Mouse (Mus musculus) hindbrain, embryonic 11.5 days (tissue): Measurements from ENCODE around the gene Zfp786. TPM values are rescaled to one million over a fixed set of nuclear protein-coding genes. Genes with fewer than 3 reads are reported as not detected.

Experiments used
- ATAC-seq: fragments of 200-750 bp; cut with Nextera tagmentation; 2 replicates; pipeline ENCODE4 v1.8.0; 2017; ENCODE audit warnings: mild to moderate bottlenecking, moderate TSS enrichment, moderate library complexity; ENCODE audit not compliant: low FRiP score
- DNase-seq: peaks from one replicate; pipeline ENCODE4 v3.0.0-alpha.2; 2015; ENCODE audit warnings: low spot score
- H3K27ac ChIP-seq: fragments of 300-500 bp; sonication (generic); 2 replicates; pipeline ENCODE4 v1.5.1; 2014; ENCODE audit warnings: mild to moderate bottlenecking, low read depth, low read length
- H3K27me3 ChIP-seq: fragments of 300-500 bp; sonication (generic); 2 replicates; pipeline ENCODE4 v1.6.1; 2014; ENCODE audit warnings: mild to moderate bottlenecking, low read length, moderate library complexity, mixed read lengths; ENCODE audit not compliant: control insufficient read depth, insufficient read depth
- H3K36me3 ChIP-seq: fragments of 300-500 bp; sonication (generic); 2 replicates; pipeline ENCODE4 v1.6.1; 2014; ENCODE audit warnings: mild to moderate bottlenecking, low read length, moderate library complexity, mixed read lengths; ENCODE audit not compliant: control insufficient read depth, insufficient read depth
- H3K4me1 ChIP-seq: fragments of 300-500 bp; sonication (generic); replicated peaks from 2 replicates; pipeline ENCODE4 v1.6.1; 2014; ENCODE audit warnings: low read length, mixed read lengths; ENCODE audit not compliant: control insufficient read depth, insufficient read depth
- H3K4me2 ChIP-seq: fragments of 300-500 bp; sonication (generic); replicated peaks from 2 replicates; pipeline ENCODE4 v1.6.1; 2014; ENCODE audit warnings: mild to moderate bottlenecking, low read depth, low read length
- H3K4me3 ChIP-seq: fragments of 300-500 bp; sonication (generic); 2 replicates; pipeline ENCODE4 v1.5.1; 2014; ENCODE audit warnings: low read depth, low read length
- H3K9ac ChIP-seq: fragments of 300-500 bp; sonication (generic); 2 replicates; pipeline ENCODE4 v1.6.1; 2014; ENCODE audit warnings: low read depth, low read length
- H3K9me3 ChIP-seq: fragments of 300-500 bp; sonication (generic); 2 replicates; pipeline ENCODE4 v1.6.1; 2016; ENCODE audit warnings: low read length; ENCODE audit not compliant: control insufficient read depth
- WGBS: fragments of 180-500 bp; shearing (Covaris S2); extraction: QIAGEN DNeasy Blood & Tissue Kit; methylation state at CpG from one replicate; pipeline ENCODE4 v1.1.7; 2014; 5-methylcytosine and 5-hydroxymethylcytosine counted together
- polyA plus RNA-seq: library from polyadenylated mRNA; unstranded; fragments of >200 nt; fragmentation: Nextera tagmentation; extraction: Ambion mirVana; gene quantifications from 2 replicates; pipeline ENCODE4 v1.2.1, GENCODE M21; 2014

Gene Zfp786
- polyA plus RNA-seq, 1 experiment from 2014 or later = 6.6 TPM

DNA sequence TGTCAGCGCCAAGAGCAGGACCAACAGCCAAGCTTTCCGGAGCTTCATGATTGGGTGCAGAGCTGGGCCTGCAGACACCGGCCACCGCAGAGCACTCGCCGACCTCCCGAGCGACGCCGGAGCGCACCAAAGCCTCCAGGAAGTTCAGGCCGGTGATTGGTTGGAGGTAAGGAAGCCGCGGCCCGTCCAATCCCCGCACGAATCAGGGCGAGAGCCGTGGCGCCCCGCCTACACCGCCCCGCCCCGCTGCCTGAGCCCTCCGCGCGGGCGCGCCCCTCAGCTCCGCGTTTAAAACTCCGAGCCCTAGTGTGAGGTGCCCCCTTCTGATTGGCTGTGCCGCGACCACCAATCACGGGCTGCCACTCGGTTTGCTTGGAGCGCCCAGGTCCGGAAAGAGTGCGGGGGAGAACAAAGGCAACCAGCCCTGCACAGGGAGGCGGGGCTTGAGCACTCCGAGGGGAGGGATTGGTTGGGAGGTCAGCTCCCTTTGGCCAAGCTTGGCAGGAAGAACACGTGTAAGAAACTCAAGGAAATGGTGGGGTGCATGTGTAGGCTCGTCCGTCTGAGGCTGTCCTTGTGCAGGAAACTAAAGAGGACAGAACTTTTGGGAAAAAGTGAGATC, 17.3 kb downstream of the Zfp786 start, which contains the start of gene Pdia4:
Pdia4 (minus strand) TSS at position 174 of the 622 bp plus-strand sequence.
- Histone ChIP-seq H3K4me1 (no peaks in the 10 kb centered on the region), H3K4me3 (peak within 1 kb of the TSS; percentile 86), H3K27me3 (no peaks in the 10 kb centered on the region), H3K36me3 (no peaks in the 10 kb centered on the region), H3K9me3 (no peaks in the 10 kb centered on the region), H3K4me2 (peak within 1 kb of the TSS; percentile 63), H3K27ac (peak within 1 kb of the TSS; percentile 91), H3K9ac (peak within 1 kb of the TSS; percentile 95)
- WGBS = under 1% methylated on average over 44 of the region's 44 CpGs
- peak; percentile 100 for ATAC-seq
- peak; percentile 98 for DNase-seq

DNA sequence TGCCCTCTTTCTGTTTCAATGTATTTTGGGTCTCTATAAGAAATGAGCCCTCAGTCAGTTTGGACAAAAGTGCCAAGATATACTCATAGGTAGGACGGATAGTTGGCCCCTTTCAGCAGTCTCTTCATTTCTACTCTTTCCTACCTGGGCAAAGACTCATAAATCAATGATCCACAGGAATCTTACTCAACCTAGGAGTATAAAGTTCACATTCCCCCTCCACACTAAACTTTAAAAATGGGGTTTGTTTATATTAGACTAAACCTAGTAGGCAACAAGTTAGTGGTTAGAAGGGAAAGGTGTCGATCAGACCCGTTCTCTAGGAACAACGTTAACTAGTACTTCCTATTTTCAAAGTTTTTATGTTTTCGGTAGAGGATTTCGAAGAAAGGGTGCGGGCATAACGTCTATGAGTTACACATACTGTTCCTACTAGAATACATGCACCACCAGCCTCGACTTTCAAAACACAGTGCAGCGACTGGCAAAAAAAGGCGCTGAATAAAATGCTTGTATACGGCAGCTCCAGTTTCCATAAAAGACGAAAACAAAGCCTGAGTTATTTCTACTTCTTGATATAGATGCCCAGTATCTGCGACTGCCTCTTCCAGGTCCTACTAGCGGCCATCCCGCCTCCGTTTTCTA, 18.3 kb downstream of the Zfp786 start:
- H3K4me3 ChIP-seq = peak overlapping the region; percentile 86
- no peaks in the 10 kb centered on the region for H3K36me3 ChIP-seq
- H3K9ac ChIP-seq = peak overlapping the region; percentile 95
- H3K27ac ChIP-seq = peak overlapping the region; percentile 91
- no peaks in the 10 kb centered on the region for H3K4me1 ChIP-seq
- peak overlapping the region; percentile 63 for H3K4me2 ChIP-seq
- ATAC-seq = no peak
- no peaks in the 10 kb centered on the region for H3K9me3 ChIP-seq
- DNase-seq = no peak
- H3K27me3 ChIP-seq = no peaks in the 10 kb centered on the region
- WGBS = under 1% methylated on average over 17 of the region's 17 CpGs

DNA sequence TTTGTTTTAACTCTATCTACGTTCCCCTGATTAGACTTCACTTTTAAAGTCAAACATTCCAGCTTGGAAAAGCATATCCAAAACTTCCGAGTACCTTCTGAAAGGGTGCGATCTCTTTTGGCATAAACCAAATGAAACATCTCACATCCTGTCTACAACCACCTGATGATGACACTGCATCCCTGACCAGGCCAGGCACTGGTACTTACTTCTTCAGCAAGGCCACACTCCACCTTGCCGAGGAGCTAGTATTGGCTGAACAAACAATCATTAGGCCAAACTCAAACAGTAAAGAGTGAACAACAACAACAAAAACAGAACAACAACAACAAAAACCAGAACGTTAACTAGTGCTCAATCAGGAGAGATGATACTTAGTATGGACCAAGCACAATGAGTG, 19.3 kb downstream of the Zfp786 start:
- Histone ChIP-seq H3K9ac (peak overlapping the region; percentile 95), H3K27me3 (no peaks in the 10 kb centered on the region), H3K4me1 (no peaks in the 10 kb centered on the region), H3K36me3 (peaks cover 6% of the 10 kb centered on the region; the same call in 1 of the 2 replicates), H3K9me3 (no peaks in the 10 kb centered on the region), H3K27ac (no peak overlapping the region), H3K4me2 (peak overlapping the region; percentile 63), H3K4me3 (peak overlapping the region; percentile 86)
- DNase-seq (no peak), ATAC-seq (no peak)
- 75% methylated on average over 5 of the region's 5 CpGs for WGBS

DNA sequence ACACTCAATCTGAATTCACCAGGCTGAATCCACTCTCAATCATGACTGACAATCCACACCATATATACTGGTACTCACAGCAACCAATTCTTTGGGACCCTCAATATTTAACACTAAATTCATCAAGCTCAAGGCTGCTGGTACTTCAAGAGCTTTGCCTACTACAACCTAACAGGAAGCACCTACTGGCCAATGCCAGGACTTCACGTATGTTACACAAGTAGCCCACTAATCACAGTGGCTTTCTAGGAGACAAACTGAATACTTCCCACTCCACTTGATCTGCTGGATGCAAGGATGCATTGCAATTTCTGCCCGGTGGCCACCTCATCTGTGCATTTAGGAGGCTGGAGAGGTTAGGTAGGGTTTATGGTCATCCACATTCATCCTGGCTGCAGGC, 20.5 kb downstream of the Zfp786 start:
- no peaks in the 10 kb centered on the region for H3K9me3 ChIP-seq
- no peak for DNase-seq
- H3K27ac ChIP-seq = no peak overlapping the region
- ATAC-seq = no peak
- 86% methylated on average over 2 of the region's 2 CpGs for WGBS
- H3K4me3 ChIP-seq = peak overlapping the region; percentile 4; the same call in 1 of the 2 replicates
- H3K4me1 ChIP-seq = no peaks in the 10 kb centered on the region
- H3K27me3 ChIP-seq = no peaks in the 10 kb centered on the region
- peaks cover 9% of the 10 kb centered on the region; the same call in 1 of the 2 replicates for H3K36me3 ChIP-seq
- no peak overlapping the region for H3K9ac ChIP-seq
- H3K4me2 ChIP-seq = peak overlapping the region; percentile 14; the same call in 1 of the 2 replicates

DNA sequence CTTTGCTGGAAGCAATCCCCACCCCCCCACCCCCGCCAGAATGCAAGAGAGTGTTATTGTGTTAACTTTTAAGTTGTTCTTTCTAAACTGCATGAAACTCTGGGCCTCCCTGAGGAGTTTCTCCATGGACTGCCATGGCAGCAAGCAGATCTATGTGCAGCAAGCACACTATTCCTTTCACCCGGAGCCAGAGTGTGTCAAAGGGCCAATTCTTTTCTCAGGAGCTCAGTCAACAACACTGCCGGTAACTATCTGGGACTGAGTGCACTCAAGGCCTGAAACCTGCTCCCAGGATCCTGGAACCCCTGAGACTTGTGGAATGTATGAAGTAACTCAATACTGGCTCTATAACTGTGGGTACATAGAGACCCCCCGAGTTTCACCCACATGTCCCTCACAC, 21.6 kb downstream of the Zfp786 start:
- Histone ChIP-seq H3K27me3 (no peaks in the 10 kb centered on the region), H3K27ac (no peak overlapping the region), H3K9me3 (no peaks in the 10 kb centered on the region), H3K4me3 (no peak overlapping the region), H3K4me1 (no peaks in the 10 kb centered on the region), H3K4me2 (no peak overlapping the region), H3K36me3 (peaks cover 9% of the 10 kb centered on the region; the same call in 1 of the 2 replicates), H3K9ac (no peak overlapping the region)
- WGBS = 85% methylated on average over 4 of the region's 4 CpGs
- ATAC-seq (no peak), DNase-seq (no peak)

DNA sequence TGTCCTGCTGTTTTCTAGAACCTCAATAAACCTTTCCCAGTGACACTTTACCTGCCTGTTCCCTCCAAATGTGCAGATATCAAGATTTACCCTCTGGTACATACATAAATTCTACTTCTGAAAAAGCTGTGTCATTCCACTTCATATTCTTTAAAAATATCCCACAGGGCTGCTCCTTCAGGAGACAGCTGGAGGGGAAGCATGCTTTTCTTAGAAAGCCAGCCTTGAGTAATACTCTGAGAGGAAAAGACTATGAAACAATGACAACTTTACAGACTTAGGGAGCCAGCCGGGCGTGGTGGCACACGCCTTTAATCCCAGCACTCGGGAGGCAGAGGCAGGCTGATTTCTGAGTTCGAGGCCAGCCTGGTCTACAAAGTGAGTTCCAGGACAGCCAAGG, 22.1 kb downstream of the Zfp786 start:
- Histone ChIP-seq H3K4me1 (no peaks in the 10 kb centered on the region), H3K36me3 (peaks cover 11% of the 10 kb centered on the region; the same call in 1 of the 2 replicates), H3K27me3 (no peaks in the 10 kb centered on the region), H3K4me3 (no peak overlapping the region), H3K9me3 (no peaks in the 10 kb centered on the region), H3K4me2 (no peak overlapping the region), H3K27ac (no peak overlapping the region), H3K9ac (no peak overlapping the region)
- ATAC-seq = no peak
- DNase-seq = no peak
- WGBS = 94% methylated on average over 5 of the region's 5 CpGs

DNA sequence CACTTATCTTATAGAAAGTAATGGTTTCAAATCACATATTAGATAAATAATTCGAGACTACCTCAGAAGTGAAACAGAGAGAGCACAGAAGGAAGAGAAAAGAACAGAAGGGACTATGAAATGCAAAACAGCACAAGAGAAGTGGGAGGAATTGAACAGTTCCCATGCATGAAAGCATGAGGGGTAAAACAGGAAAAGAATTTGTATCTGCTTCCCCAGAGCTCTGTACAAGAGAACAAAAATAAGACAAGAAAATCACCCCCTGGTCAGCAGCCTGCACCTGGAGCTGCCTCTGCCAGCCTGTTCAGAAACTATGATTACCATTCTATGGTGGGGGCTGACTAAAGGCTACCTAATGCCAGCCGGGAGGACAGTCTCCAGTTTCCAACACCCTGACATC, 23.2 kb downstream of the Zfp786 start:
- Histone ChIP-seq H3K4me2 (no peak overlapping the region), H3K27me3 (no peaks in the 10 kb centered on the region), H3K36me3 (peaks cover 18% of the 10 kb centered on the region), H3K9me3 (no peaks in the 10 kb centered on the region), H3K9ac (no peak overlapping the region), H3K27ac (no peak overlapping the region), H3K4me1 (no peaks in the 10 kb centered on the region), H3K4me3 (no peak overlapping the region)
- ATAC-seq = no peak
- no peak for DNase-seq
- 91% methylated on average over 2 of the region's 2 CpGs for WGBS

DNA sequence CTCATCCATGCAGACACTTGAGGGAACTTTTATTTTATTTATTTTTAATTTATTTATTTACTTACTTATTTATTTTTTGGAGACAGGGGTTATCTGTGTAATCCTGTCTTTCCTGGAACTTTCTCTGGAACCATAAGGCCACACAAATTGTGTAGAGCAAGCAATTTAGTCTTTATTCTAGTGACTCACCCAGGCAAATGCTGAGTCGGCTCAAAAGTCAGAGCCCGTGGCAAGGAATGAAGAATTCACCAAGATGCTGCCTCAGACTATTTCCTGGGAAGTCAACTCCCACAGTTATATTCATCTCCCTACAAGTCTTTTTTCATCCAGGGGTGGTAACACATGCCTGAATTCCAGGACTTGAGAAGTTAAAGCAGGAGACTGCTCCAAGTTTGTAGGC, 25.1 kb downstream of the Zfp786 start:
- ATAC-seq = no peak

DNA sequence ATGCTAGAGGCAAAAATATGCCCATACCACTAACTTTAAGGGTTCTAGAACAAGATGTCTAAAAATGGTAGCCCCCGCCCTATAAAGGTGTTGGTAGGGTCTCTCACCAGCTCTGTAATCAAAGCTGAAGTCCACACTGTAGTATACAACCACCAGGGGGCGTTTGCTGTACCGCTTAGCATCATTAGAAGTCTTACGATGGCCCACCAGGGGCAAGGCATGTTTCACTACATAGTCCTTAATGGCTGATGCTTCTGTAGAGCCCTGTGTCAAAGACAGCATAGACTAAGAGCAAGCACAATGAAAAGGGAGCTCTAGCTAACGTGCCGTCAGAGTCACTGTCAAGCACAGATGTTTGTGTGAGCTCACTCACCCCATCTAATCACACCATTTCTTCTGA, 31.6 kb downstream of the Zfp786 start:
- Histone ChIP-seq H3K36me3 (peaks cover 44% of the 10 kb centered on the region), H3K4me3 (no peak overlapping the region)
- peak; percentile 34; the same call in 1 of the 2 replicates for ATAC-seq

More for the DNA sequence above, 25.1 kb downstream of the Zfp786 start:
- no peak overlapping the region for H3K4me2 ChIP-seq
- no peaks in the 10 kb centered on the region for H3K4me1 ChIP-seq
- H3K27me3 ChIP-seq = no peaks in the 10 kb centered on the region
- H3K36me3 ChIP-seq = peaks cover 22% of the 10 kb centered on the region
- H3K9ac ChIP-seq = no peak overlapping the region
- no peak overlapping the region for H3K27ac ChIP-seq
- WGBS = 83% methylated on average over 2 of the region's 2 CpGs
- H3K4me3 ChIP-seq = no peak overlapping the region
- no peaks in the 10 kb centered on the region for H3K9me3 ChIP-seq
- no peak for DNase-seq

More for the DNA sequence above, 31.6 kb downstream of the Zfp786 start:
- H3K27me3 ChIP-seq = no peaks in the 10 kb centered on the region
- peak; percentile 84 for DNase-seq
- no peak overlapping the region for H3K4me2 ChIP-seq
- H3K27ac ChIP-seq = no peak overlapping the region
- 64% methylated on average over 6 of the region's 6 CpGs for WGBS
- H3K9me3 ChIP-seq = no peaks in the 10 kb centered on the region
- no peak overlapping the region for H3K9ac ChIP-seq
- no peaks in the 10 kb centered on the region for H3K4me1 ChIP-seq
